Mouse (Mus musculus) myocyte (in vitro differentiated cells): Measurements from ENCODE around the gene Gm45337. TPM values are rescaled to one million over a fixed set of nuclear protein-coding genes. Genes with fewer than 3 reads are reported as not detected.

Source experiments
- H3K27me3 ChIP-seq: one replicate; pipeline ENCODE4 v1.6.1; 2011; ENCODE audit not compliant: control insufficient read depth, insufficient read depth, insufficient read length
- H3K36me3 ChIP-seq: one replicate; pipeline ENCODE4 v1.6.1; 2011; ENCODE audit not compliant: control insufficient read depth, insufficient read depth
- H3K4me2 ChIP-seq: one replicate; pipeline ENCODE4 v1.6.1; 2011; ENCODE audit warnings: low read depth, control low read depth
- H3K4me3 ChIP-seq: one replicate; pipeline ENCODE4 v1.5.1; 2011; ENCODE audit warnings: mild to moderate bottlenecking, control low read depth, moderate library complexity
- H3K79me2 ChIP-seq: one replicate; pipeline ENCODE4 v1.6.1; 2011; ENCODE audit not compliant: control insufficient read depth, insufficient read depth
- H3ac ChIP-seq: one replicate; pipeline ENCODE4 v1.6.1; 2011; ENCODE audit not compliant: control insufficient read depth, insufficient read length
- CEBPB ChIP-seq: IDR thresholded peaks from 2 replicates; pipeline ENCODE4 v1.6.1; 2011; ENCODE audit warnings: mild to moderate bottlenecking, moderate library complexity; ENCODE audit not compliant: poor library complexity, insufficient read depth, severe bottlenecking
- E2F4 ChIP-seq: IDR thresholded peaks from one replicate; pipeline ENCODE4 v1.6.1; 2011; ENCODE audit warnings: mild to moderate bottlenecking, control low read depth, moderate library complexity; ENCODE audit not compliant: insufficient read depth
- MAX ChIP-seq: IDR thresholded peaks from one replicate; pipeline ENCODE4 v1.6.1; 2011; ENCODE audit warnings: low read depth, mild to moderate bottlenecking, control low read depth
- MYOD1 ChIP-seq, 3 experiments: IDR thresholded peaks; one replicate each; pipeline ENCODE4 v1.6.1; 2011; ENCODE audit warnings: control low read depth in 2 of 3, low read depth in 2 of 3, mild to moderate bottlenecking in 2 of 3, moderate library complexity in 1 of 3; ENCODE audit not compliant: insufficient read length in 2 of 3, control insufficient read depth in 1 of 3
- MYOG ChIP-seq, 3 experiments: IDR thresholded peaks; one replicate each; pipeline ENCODE4 v1.6.1; 2011; ENCODE audit warnings: control low read depth in 2 of 3, low read depth in 2 of 3, mild to moderate bottlenecking in 2 of 3; ENCODE audit not compliant: insufficient read length in 2 of 3, control insufficient read depth in 1 of 3, insufficient read depth in 1 of 3
- POLR2A ChIP-seq: IDR thresholded peaks from one replicate; pipeline ENCODE4 v1.6.1; 2011; ENCODE audit warnings: low read depth, mild to moderate bottlenecking, control low read depth, moderate library complexity; ENCODE audit not compliant: insufficient read length
- POLR2AphosphoS2 ChIP-seq: IDR thresholded peaks from one replicate; pipeline ENCODE4 v1.6.1; 2011; ENCODE audit warnings: low read depth, control low read depth; ENCODE audit not compliant: insufficient read length
- SRF ChIP-seq: IDR thresholded peaks from one replicate; pipeline ENCODE4 v1.6.1; 2011; ENCODE audit warnings: low read depth; ENCODE audit not compliant: control insufficient read depth, insufficient read length
- TCF12 ChIP-seq: IDR thresholded peaks from one replicate; pipeline ENCODE4 v1.6.1; 2011; ENCODE audit warnings: mild to moderate bottlenecking, control low read depth; ENCODE audit not compliant: poor library complexity, insufficient read depth, severe bottlenecking
- TCF3 ChIP-seq: IDR thresholded peaks from one replicate; pipeline ENCODE4 v1.6.1; 2011; ENCODE audit warnings: low read depth, control low read depth; ENCODE audit not compliant: insufficient read length
- USF1 ChIP-seq: IDR thresholded peaks from one replicate; pipeline ENCODE4 v1.6.1; 2011; ENCODE audit warnings: low read depth, mild to moderate bottlenecking, control low read depth, moderate library complexity
- polyA plus RNA-seq: library from polyadenylated mRNA; unstranded; fragments of >200 nt; fragmentation: generic; extraction: Trizol; gene quantifications from one replicate; pipeline ENCODE4 v1.2.1, GENCODE M21; 2012; ENCODE audit warnings: missing spikeins

The Gm45337 gene
- polyA plus RNA-seq, 1 experiment, result not detected

DNA sequence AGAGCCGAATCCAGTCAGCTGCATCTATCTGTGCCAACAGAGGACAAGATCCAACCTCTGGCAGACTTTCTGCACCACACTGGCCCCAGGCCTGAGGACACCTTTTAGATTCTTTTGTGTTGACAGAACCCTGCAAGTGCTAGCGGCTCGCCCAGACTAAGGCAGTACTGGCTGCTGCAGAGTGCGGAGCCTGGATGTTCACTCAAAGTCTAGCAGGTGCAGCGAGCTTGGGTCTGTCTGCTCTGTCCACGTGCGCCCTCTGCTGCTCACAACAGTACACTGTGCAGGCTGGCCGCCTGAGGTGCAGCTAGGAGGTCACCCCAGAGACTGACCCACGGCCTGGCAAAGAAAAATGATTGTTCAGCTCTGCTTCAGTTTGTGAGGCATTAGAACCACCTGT is 46.6 kb downstream of the Gm45337 start:
- Histone ChIP-seq H3K4me3 (no peak overlapping the region), H3K79me2 (peaks cover 14% of the 10 kb centered on the region), H3K36me3 (no peaks in the 10 kb centered on the region), H3K4me2 (no peak overlapping the region), H3ac (no peak overlapping the region), H3K27me3 (peaks cover 18% of the 10 kb centered on the region)
- TF ChIP-seq POLR2A (no peak), MYOD1 (IDR thresholded peaks at IDR 0.05; ENCODE audit: control insufficient read depth in 1 of 3, insufficient read length in 2 of 3, low read depth in 2 of 3) (peak in 2 of 3 experiments; percentile 67 to 87), MYOG (IDR thresholded peaks at IDR 0.05; ENCODE audit: control insufficient read depth in 1 of 3, insufficient read depth in 1 of 3, insufficient read length in 2 of 3, low read depth in 2 of 3) (peak; percentile 8 to 80 (median 63)), POLR2AphosphoS2 (no peak)

DNA sequence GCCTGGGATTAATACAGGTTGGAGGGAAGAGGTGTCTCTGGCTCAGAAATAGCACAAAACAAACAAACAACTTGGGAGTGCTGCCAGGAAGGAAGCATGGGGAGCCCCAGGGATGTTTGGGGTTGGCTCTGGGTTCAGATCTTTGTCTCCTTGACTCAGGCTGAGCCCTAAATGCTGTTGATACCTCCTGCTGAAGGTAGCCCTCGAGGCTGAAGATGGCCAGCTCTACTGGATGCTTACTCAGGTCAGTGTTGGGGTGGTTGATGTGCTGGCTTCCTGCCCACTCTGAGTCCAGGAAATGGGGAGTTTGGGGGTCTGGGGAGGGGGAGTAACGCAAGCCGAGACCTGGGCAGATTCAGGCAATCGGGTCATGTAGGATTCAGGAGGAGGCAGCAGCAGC is 47.7 kb downstream of the Gm45337 start:
- TF ChIP-seq SRF (no peak), MYOD1 (IDR thresholded peaks at IDR 0.05; ENCODE audit: control insufficient read depth in 1 of 3, insufficient read length in 2 of 3, low read depth in 2 of 3) (no peak), USF1 (no peak), MAX (no peak), POLR2AphosphoS2 (no peak)
- peaks cover 18% of the 10 kb centered on the region for H3K27me3 ChIP-seq
- no peak overlapping the region for H3ac ChIP-seq
- no peak overlapping the region for H3K4me3 ChIP-seq
- H3K4me2 ChIP-seq, result no peak overlapping the region
- H3K79me2 ChIP-seq, result peaks cover 24% of the 10 kb centered on the region
- H3K36me3 ChIP-seq, result no peaks in the 10 kb centered on the region

DNA sequence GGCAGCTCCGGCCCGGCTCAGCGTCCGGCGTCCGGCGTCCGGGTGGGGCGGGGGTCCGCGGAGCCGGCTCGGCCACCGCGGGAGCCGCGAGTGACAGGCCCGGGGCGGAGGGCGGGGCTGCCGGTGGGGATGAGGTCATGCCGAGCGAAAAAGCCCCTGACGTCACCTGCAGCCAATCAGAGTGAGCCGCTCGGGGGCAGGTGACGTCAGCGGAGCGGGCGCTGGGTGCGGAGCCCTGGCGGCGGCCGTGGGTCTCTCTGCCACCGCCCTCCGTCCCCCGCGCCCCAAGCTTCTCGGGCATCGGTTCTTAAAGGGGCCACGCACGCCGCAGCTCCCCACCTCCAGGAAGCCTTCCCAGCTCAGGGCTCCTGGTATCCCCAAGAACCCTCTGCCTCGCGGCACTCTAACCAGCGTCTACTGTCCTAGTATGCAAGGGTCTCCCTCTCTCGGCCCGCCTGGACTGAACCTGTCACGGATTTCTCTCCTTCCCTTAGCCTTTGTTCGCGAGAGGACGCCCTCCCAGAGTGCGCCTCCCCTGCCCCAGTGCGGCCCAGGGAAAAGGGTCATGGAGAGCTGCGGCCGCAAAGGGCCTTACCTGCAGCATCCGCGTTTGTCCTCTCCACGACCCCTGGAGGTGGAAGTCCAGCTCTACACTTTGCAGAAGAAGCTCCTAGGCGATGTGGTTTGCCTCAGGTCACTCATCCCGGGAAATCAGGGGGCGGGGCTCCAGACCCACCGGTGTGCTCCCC is 49.0 kb downstream of the Gm45337 start, which contains the start of gene Dusp8:
TSS of gene Dusp8 (minus strand) at position 661 of the 749 bp plus-strand sequence.
- H3K79me2 ChIP-seq, result peaks cover 28% of the 10 kb centered on the region
- H3K4me2 ChIP-seq, result peak within 1 kb of the TSS; percentile 97
- TF ChIP-seq MAX (no peak), CEBPB (no peak), POLR2A (peak; percentile 51), E2F4 (no peak), TCF3 (no peak), TCF12 (no peak), POLR2AphosphoS2 (no peak), MYOD1 (IDR thresholded peaks at IDR 0.05; ENCODE audit: control insufficient read depth in 1 of 3, insufficient read length in 2 of 3, low read depth in 2 of 3) (no peak)
- H3ac ChIP-seq, result peak within 1 kb of the TSS; percentile 85
- peaks cover 13% of the 10 kb centered on the region for H3K27me3 ChIP-seq
- H3K4me3 ChIP-seq, result peak within 1 kb of the TSS; percentile 54
- H3K36me3 ChIP-seq, result no peaks in the 10 kb centered on the region

DNA sequence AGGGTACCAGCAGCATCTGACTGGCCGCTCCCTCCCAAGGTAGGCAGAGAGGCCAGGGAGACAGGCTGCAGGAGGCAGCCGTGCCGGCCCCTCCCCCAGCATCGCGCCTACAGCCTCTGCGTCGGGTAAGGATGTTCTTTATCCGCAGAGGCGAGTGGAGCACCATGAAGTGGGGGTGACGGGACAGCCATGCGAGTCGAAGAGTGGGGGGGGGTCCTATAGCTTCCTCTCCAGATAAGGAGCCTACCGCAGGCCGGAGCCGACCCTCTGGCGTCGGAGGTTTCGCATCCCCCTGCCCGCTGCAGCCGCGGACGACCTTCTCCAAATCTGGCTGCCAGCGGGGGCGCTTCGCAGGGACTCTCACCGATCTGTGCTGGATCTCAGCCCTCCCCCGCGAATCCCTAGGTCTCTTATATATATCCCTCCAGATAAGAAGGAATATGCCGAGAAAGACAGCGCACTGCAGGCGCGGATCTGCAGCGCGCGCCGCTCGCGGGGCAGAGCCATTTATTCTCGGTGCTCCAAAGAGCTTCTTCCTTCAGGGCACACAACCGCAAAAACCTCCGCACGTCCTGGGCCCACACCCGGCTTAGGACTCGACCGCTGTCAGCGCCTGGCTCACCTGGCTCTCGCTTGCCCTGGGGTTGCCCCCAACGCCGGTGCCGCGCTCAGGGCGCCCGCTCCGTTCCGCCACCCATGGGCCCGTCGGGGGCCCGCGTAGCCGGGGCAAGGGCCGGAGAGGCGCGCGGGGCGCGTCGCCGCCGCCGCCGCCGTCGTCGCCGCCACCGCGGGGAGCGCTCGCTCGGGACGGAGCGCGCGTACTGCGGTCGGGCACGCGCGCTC is 49.9 kb downstream of the Gm45337 start:
- H3K79me2 ChIP-seq, result peaks cover 28% of the 10 kb centered on the region
- H3K36me3 ChIP-seq, result no peaks in the 10 kb centered on the region
- H3ac ChIP-seq, result peak overlapping the region; percentile 85
- TF ChIP-seq USF1 (no peak), MYOD1 (IDR thresholded peaks at IDR 0.05; ENCODE audit: control insufficient read depth in 1 of 3, insufficient read length in 2 of 3, low read depth in 2 of 3) (peak in 1 of 3 experiments; percentile 19), SRF (no peak), POLR2AphosphoS2 (no peak)
- peaks cover 7% of the 10 kb centered on the region for H3K27me3 ChIP-seq
- peak overlapping the region; percentile 57 for H3K4me2 ChIP-seq
- peak overlapping the region; percentile 54 for H3K4me3 ChIP-seq

DNA sequence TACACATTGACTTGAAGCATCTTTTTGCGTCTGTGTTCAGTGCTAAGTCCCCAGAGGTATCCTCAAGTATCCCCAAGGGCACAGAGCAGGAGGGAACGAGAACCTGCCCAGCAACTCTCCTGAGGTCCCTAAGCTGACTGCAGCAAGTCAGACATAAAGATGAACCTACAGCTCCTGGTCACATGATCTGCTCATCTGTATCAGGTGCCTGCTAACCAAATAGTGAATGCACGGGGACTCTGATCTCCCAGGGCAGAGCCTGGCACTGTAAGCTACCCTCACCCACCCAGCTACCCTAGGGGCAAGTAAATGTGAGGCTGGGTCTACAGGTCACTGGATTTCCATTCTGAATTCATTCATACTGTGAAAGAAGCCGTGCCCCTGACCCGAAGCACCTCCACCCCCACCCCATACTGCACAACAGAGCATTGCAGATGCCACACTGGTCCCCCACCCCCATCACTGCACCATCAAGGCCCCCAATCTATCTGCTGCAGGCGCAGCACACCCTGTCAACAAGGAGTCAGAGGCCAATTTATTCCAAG is 50.6 kb downstream of the Gm45337 start:
- H3K4me2 ChIP-seq, result peak overlapping the region; percentile 57
- H3K79me2 ChIP-seq, result peaks cover 28% of the 10 kb centered on the region
- H3K27me3 ChIP-seq, result peaks cover 7% of the 10 kb centered on the region
- no peaks in the 10 kb centered on the region for H3K36me3 ChIP-seq
- H3K4me3 ChIP-seq, result peak overlapping the region; percentile 54
- TF ChIP-seq USF1 (peak; percentile 14), TCF12 (no peak), MAX (no peak)
- H3ac ChIP-seq, result peak overlapping the region; percentile 85

Other genes starting within 250 kb of the Gm45337 start
- 47.1 TPM for gene Tollip, start 226.1 kb downstream of the Gm45337 start, polyA plus RNA-seq
- 0.05 TPM for gene Brsk2, start 194.9 kb downstream of the Gm45337 start, polyA plus RNA-seq
- gene Mob2, start 83.5 kb downstream of the Gm45337 start, polyA plus RNA-seq, result 39.2 TPM
- 9.1 TPM for gene Dusp8, start 48.8 kb downstream of the Gm45337 start, polyA plus RNA-seq
- gene Gm45618, start 23.9 kb downstream of the Gm45337 start, polyA plus RNA-seq, result not detected
- not detected for gene Gm39115, start 8.6 kb downstream of the Gm45337 start, polyA plus RNA-seq
- gene Gm29735, start 12.5 kb upstream of the Gm45337 start, polyA plus RNA-seq, result not detected
- not detected for gene Gm4553, start 21.1 kb upstream of the Gm45337 start, polyA plus RNA-seq
- gene Krtap5-2, start 31.4 kb upstream of the Gm45337 start, polyA plus RNA-seq, result not detected
- not detected for gene Gm10153, start 45.8 kb upstream of the Gm45337 start, polyA plus RNA-seq
- gene Krtap5-3, start 56.8 kb upstream of the Gm45337 start, polyA plus RNA-seq, result not detected
- not detected for gene Gm7579, start 67.3 kb upstream of the Gm45337 start, polyA plus RNA-seq
- gene Krtap5-5, start 85.4 kb upstream of the Gm45337 start, polyA plus RNA-seq, result not detected
- gene Gm40460, start 96.5 kb upstream of the Gm45337 start, polyA plus RNA-seq, result not detected
- gene Gm2431, start 113.7 kb upstream of the Gm45337 start, polyA plus RNA-seq, result not detected
- not detected for gene Gm4559, start 129.8 kb upstream of the Gm45337 start, polyA plus RNA-seq
- not detected for gene Krtap5-1, start 152.5 kb upstream of the Gm45337 start, polyA plus RNA-seq
- not detected for gene Krtap5-4, start 158.9 kb upstream of the Gm45337 start, polyA plus RNA-seq
- 5.4 TPM for gene Ifitm10, start 229.1 kb upstream of the Gm45337 start, polyA plus RNA-seq
- gene Gm49369, start 238.1 kb upstream of the Gm45337 start, polyA plus RNA-seq, result 0.31 TPM
- 887 TPM for gene Ctsd, start 243.4 kb upstream of the Gm45337 start, polyA plus RNA-seq